Mouse (Mus musculus) T-helper 1 cell (primary cell): ENCODE data around the gene Sirt2.

Experiments used
- in situ Hi-C: fragments of 300-600 bp; cut with MboI, MseI; formaldehyde crosslinking; loops from one replicate; pipeline ENCODE4 v1.15.1; 2025; ENCODE audit warnings: high pct_unique_total_duplicates

Sirt2 gene

GRCm38 (mm10) chr7:28814306-28815034 is 47.9 kb downstream of the Sirt2 start:
- in situ Hi-C loops = no loop called here

DNA sequence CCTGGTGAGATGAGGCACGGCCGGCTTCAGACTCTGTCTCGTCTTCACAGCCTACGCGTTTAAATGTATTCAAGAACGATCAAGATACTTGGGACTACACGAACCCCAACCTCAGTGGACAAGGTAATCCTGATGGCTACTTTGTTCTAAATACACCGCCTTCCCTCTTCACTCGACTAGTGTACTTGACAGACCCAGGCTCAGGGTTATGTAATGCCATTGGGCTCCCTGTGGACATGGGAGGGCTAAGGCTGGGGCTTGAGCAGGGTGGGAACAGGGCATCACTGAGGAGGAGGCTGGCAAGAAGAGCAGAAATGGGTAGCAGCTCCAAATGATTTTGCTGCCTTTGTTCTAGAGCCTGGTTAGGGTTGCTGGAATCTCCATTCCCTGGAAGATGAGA is 48.7 kb downstream of the Sirt2 start:
- in situ Hi-C loops = no loop called here

DNA sequence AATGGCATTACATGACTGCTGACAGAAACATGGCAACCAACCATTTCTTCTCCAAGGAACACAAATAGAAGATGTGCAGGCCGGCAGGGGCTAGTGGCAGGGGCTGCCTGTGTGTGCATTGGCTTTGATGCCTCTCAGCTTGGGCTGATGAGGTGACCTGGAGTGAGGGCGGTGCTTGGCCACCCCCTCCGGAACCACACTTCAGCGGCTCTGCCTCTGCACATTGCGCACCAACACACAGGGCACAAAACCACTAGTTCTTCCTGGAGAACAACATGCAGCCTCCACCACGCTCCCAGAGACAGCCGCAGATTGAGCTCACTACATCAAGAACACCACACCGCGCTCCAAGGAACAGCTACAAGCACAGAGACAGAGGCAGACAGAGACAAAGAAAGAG is 49.7 kb downstream of the Sirt2 start:
- in situ Hi-C loops = no loop called here

- in situ Hi-C loops = no loop called here
Observed at GRCm38 (mm10) chr7:28816920-28817319, 50.4 kb downstream of the Sirt2 start.

DNA sequence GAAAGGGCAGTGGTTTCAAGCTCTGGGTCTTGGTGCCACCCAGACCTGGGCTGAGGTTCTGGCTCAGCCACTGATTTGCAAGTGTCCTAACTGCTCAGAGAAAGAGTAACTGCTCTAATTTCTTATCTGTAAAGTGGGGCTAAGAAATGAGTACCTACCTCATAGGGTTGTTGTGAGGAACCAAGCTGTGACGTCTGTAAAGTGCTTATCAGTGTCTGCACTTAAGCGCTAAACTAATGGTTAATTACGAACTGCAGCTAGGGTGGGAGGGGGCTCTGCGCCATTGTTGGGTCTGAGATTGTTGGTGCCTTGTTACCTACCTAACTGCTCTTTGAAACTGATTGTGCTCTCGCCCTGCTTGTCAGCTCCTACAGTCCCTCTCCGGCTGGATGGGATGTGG is 51.0 kb downstream of the Sirt2 start:
- in situ Hi-C loops = no loop called here

DNA sequence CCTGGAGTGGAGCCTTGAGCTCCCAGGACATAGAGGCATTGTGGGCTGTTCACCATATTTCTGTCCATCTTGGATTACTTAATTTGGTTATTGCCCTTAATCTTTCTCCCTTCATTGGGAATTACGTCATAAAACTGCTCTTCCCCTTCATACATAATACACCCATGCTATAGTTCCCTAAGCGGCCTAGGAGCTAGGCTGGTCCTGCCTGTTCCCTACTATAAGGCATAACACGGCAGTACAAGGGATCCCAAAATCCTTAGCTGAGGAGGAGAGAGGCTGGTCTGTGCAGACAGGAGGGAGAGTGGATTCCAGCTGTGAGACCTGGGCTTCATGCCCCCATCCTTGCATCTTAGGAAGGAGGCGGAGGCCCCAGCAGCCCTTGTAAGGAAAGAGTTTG is 51.4 kb downstream of the Sirt2 start:
- in situ Hi-C loops = no loop called here

- in situ Hi-C loops = no loop called here
Observed at GRCm38 (mm10) chr7:28818436-28818835, 51.9 kb downstream of the Sirt2 start.

- in situ Hi-C loops = no loop called here
Observed at GRCm38 (mm10) chr7:28818861-28819452, 52.4 kb downstream of the Sirt2 start.

DNA sequence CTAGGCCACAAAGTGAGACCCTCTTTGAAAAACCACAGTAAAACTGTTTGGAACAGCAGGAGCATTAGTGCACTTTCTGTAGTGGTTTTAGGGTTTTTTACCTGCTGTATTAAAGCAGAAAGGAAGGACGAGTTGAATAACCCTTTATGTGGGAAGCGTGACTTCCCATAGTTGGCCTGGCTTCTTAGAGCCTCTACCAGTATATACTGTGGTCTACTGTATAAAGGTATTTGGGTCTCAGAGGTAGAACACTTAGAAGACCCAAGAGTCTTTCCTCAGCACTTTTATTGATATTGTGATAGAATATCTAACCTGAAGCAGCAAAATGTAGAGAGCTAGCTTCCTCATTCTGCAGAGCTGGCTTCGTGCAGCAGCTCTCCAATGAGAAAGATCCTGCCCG is 53.0 kb downstream of the Sirt2 start:
- in situ Hi-C loops = no loop called here

DNA sequence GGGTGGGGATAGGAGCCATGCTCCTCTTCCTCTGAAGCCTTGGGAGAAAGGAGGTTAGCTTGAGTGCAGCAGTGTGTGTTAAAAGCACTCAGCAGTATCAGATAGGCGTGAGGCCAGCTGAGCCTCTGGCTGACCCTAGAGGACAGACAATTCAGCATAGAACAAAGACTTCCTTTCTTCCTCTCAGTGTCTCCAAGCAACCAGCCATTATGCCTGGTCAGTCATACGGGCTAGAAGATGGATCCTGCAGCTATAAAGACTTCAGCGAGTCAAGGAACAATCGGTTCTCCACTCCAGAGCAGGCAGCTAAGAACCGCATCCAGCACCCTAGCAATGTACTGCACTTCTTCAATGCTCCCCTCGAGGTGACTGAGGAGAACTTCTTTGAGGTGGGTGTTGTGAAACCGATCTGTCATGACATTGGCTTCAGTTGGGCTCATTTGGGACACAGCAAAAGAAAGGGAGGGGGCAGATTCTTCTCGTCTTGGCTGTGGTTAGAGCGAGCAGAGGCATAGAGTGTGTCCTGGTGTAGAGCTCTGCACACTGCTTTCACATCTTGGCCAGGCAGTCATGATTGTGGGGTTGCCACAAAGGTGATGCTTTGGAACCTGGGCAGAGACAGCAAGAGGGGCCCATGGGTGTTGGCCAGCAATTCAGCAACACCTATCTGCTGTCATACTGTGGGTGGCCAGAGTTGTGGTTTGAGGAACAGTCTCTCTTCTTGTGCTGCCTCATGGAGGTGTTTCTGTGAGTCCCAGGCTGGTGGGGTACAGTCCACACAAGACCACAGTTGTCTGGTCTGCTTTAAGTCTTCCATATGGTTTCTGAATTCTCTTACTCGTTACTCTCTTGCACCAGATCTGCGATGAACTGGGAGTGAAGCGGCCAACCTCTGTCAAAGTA is 54.1 kb downstream of the Sirt2 start:
- in situ Hi-C loops = loop anchor here (5.0 to 10.0 kb wide), 2 partner anchors 47 to 1604 kb away; partner anchors contain the start of gene Nfkbid

- in situ Hi-C loops = loop anchor here (5.0 to 10.0 kb wide), 2 partner anchors 46 to 1603 kb away; partner anchors contain the start of gene Nfkbid
Observed at GRCm38 (mm10) chr7:28821261-28821831, 54.8 kb downstream of the Sirt2 start.

GRCm38 (mm10) chr7:28822556-28822955 is 56.0 kb downstream of the Sirt2 start:
- in situ Hi-C loops = loop anchor here (5.0 to 10.0 kb wide), 2 partner anchors 45 to 1602 kb away; partner anchors contain the start of gene Nfkbid

DNA sequence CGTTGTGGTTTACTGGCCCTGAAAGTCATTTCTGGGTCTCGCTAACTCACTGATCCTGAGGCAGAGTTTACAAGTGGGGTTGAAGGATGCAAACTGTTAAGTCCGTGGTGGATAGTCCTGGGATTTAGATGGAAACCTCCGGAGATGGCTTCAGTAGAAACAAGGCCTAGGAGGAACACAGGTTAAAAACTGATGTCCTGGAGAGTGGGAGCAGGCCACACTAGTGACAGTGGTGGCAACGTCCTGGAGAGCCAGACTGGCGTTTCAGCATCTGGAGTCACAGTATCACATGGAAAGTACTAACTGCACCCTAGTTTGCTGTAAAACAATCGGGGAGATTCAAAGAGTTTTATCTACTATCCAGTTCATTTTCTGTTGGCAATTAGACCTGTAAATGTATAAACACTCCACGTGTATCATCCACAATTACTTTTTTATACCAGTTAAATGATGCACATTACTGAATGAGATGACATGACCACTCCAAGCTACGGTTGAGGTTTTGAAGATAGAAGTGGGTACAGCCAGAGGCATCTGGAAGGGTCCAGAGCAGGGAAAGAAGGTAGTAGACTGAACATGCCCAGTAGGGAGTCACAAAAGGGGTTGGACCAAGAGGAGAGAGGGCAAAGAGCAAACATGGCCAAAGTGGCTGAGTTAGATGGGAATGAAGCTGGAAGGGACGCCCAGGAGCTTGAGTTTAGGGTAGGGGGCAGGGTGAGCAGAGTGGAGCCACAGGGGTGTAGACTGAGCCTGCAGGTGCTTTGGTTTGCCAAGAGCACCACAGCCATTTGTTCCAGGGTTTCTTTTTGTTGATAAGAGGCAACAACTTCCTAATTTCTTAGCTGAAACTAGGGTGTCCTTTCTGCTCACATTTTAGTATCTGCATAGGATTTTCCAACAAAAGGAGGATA is 56.7 kb downstream of the Sirt2 start:
- in situ Hi-C loops = loop anchor here (5.0 to 10.0 kb wide), 2 partner anchors 44 to 1602 kb away; partner anchors contain the start of gene Nfkbid

DNA sequence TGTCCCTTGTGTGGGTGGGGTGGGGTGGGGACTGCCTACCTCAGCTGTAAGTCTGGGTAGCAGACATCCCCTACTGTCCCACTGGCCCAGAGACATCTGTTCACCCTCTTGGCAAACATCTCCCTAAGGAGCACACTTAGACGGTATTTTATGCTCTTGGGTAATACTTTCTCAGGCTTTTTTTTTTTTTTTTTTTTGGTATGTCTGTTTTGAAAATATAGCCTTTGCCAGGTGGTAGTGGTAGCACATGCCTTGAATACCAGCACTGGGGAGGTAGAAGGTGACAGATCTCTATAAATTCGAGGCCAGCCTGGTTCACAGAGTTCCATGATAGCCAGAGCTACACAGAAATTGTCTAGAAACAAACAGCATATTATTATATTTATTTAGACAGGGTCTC is 57.4 kb downstream of the Sirt2 start:
- in situ Hi-C loops = loop anchor here (5.0 to 10.0 kb wide), 2 partner anchors 43 to 1601 kb away; partner anchors contain the start of gene Nfkbid

DNA sequence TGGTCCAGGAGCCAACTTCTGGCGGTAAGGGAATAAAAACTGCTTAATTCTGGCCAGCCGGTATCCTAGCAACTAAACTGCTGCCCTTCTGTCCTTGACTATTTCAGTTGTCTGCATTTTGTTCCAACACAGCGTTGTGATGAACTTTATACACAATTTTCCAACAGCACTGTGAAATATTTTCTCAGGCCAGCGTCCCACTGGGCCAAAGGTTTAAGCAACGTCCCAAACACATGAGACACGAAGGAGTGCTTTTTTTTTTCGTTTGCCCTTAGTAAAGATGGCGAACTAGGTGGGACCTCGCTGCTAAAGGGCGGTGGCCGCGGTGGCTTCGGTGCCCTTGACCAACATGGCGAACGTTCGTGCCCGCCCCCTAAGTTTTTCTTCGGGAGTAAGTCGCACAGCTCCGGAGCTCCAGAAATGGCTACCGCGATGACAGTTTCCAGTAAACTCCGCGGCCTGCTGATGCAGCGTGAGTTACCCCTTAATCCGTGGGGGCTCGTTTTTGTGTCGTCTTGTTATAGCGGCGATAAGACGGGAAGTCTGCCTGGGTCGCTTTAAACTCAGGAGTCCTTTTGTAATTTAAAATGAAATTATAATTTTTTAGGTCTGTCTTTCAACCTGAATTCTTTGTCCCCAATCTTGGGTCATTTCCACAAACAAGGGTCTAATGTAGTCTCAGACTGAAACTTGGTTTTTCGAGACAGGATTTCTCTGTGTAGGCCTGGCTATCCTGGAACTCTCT is 58.6 kb downstream of the Sirt2 start, which contains the start of gene Ech1:
TSS of gene Ech1 (plus strand) at position 277 of the 745 bp plus-strand sequence.
- in situ Hi-C loops = loop anchor here (5.0 to 10.0 kb wide), 2 partner anchors 42 to 1600 kb away; partner anchors contain the start of gene Nfkbid

DNA sequence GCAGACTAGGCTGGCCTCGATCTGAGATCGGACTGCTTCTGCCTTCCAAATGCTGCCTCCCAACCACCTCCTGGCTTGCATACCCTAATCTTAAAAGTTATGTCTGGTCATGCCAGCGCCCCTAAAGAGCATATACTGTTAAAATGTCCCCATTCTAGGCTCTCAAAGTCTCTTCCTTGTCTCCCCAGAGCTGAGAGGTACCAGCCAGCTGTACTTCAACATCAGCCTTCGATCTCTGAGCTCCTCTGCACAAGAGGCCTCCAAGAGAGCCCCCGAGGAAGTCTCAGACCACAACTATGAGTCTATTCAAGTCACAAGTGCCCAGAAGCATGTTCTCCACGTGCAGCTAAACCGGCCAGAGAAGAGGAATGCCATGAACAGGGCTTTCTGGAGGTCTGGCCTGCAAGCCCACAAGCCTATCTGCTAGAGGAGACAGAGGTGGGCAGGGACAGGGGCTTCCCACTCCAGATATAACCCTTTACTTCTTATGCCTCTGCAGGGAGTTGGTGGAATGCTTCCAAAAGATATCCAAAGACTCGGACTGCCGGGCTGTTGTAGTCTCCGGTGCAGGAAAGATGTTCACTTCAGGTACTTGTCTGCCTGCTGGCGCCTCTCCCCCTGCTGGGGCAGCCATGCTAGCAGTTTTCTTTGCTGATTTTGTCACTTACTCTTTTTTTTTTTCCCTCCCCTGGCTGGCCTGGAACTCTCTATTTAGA is 59.3 kb downstream of the Sirt2 start:
- in situ Hi-C loops = loop anchor here (10.0 kb wide), 1 partner anchor 1599 kb away; the partner anchor contains the start of gene Nfkbid

GRCm38 (mm10) chr7:28826402-28826772 is 59.9 kb downstream of the Sirt2 start:
- in situ Hi-C loops = loop anchor here (10.0 kb wide), 1 partner anchor 1598 kb away; the partner anchor contains the start of gene Nfkbid

GRCm38 (mm10) chr7:28827338-28827737 is 60.8 kb downstream of the Sirt2 start:
- in situ Hi-C loops = loop anchor here (10.0 kb wide), 1 partner anchor 1597 kb away; the partner anchor contains the start of gene Nfkbid

DNA sequence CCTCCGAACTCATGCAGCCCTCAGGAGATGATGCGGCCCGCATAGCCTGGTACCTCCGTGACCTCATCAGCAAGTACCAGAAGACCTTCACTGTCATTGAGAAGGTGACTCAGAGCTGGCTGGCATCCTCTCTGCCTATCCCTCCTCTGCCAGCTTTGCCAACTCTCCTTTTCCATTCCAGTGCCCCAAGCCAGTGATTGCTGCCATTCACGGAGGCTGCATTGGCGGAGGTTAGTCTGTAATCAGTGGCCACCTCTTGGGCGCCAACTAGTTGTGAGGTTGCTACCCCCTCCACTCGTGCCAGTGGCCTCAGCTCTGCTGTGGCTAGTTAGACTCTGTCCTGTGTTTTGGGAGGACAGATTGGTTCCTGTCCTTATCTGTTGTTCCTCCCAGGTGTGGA is 63.3 kb downstream of the Sirt2 start:
- in situ Hi-C loops = loop anchor here (10.0 kb wide), 1 partner anchor 1595 kb away; the partner anchor contains the start of gene Nfkbid
